Mouse (Mus musculus): ENCODE results near the gene Lrig1. TPM values are rescaled to one million over a fixed set of nuclear protein-coding genes. Genes with fewer than 3 reads are reported as not detected.

Lrig1 gene
- total RNA-seq, 2 experiments from 2014 or later = 35.3 to 35.9 TPM

GRCm38 (mm10) chr6:94628787-94629186, 71.2 kb downstream of the Lrig1 start:
- DNase-seq (ENCODE audit: low spot score) = no peak
- intact Hi-C loops (cut with DNase I) = loop anchor here (10.0 kb wide), 1 partner anchor 186 kb away; no protein-coding TSS in a partner anchor

- intact Hi-C loops (cut with DNase I) = loop anchor here (10.0 kb wide), 1 partner anchor 187 kb away; no protein-coding TSS in a partner anchor
- DNase-seq (ENCODE audit: low spot score) = no peak
Observed at GRCm38 (mm10) chr6:94627714-94628595, 72.0 kb downstream of the Lrig1 start.

- intact Hi-C loops (cut with DNase I) = loop anchor here (10.0 kb wide), 1 partner anchor 188 kb away; no protein-coding TSS in a partner anchor
- no peak for DNase-seq (ENCODE audit: low spot score)
Observed at GRCm38 (mm10) chr6:94626807-94627206, 73.2 kb downstream of the Lrig1 start.

- intact Hi-C loops (cut with DNase I) = loop anchor here (10.0 kb wide), 1 partner anchor 189 kb away; no protein-coding TSS in a partner anchor
- no peak for DNase-seq (ENCODE audit: low spot score)
Observed at GRCm38 (mm10) chr6:94625896-94626295, 74.1 kb downstream of the Lrig1 start.

- intact Hi-C loops (cut with DNase I) = loop anchor here (5.0 to 10.0 kb wide), 3 partner anchors 73 to 363 kb away; no protein-coding TSS in a partner anchor
- DNase-seq (ENCODE audit: low spot score) = no peak
Observed at GRCm38 (mm10) chr6:94624543-94624942, 75.4 kb downstream of the Lrig1 start.

- DNase-seq (ENCODE audit: low spot score) = peak; percentile 34
- intact Hi-C loops (cut with DNase I) = loop anchor here (2.0 to 10.0 kb wide), 4 partner anchors 74 to 364 kb away; no protein-coding TSS in a partner anchor
Observed at GRCm38 (mm10) chr6:94622983-94623382, 77.0 kb downstream of the Lrig1 start.

GRCm38 (mm10) chr6:94620801-94621301, 79.1 kb downstream of the Lrig1 start:
- intact Hi-C loops (cut with DNase I) = loop anchor here (5.0 to 10.0 kb wide), 3 partner anchors 76 to 366 kb away; no protein-coding TSS in a partner anchor
- DNase-seq (ENCODE audit: low spot score) = peak; percentile 71

GRCm38 (mm10) chr6:94620287-94620686, 79.7 kb downstream of the Lrig1 start:
- no peak for DNase-seq (ENCODE audit: low spot score)
- intact Hi-C loops (cut with DNase I) = loop anchor here (5.0 to 10.0 kb wide), 3 partner anchors 77 to 367 kb away; no protein-coding TSS in a partner anchor

- DNase-seq (ENCODE audit: low spot score) = no peak
- intact Hi-C loops (cut with DNase I) = no loop called here
Observed at GRCm38 (mm10) chr6:94618671-94619070, 81.3 kb downstream of the Lrig1 start.

GRCm38 (mm10) chr6:94615936-94616335, 84.0 kb downstream of the Lrig1 start:
- DNase-seq (ENCODE audit: low spot score) = no peak
- intact Hi-C loops (cut with DNase I) = no loop called here

- no peak for DNase-seq (ENCODE audit: low spot score)
Observed at GRCm38 (mm10) chr6:94614346-94614745, 85.6 kb downstream of the Lrig1 start.

GRCm38 (mm10) chr6:94613235-94613895, 86.6 kb downstream of the Lrig1 start:
- intact Hi-C loops (cut with DNase I) = loop anchor here (5.0 kb wide), 1 partner anchor 76 kb away; no protein-coding TSS in a partner anchor

More at GRCm38 (mm10) chr6:94614346-94614745, 85.6 kb downstream of the Lrig1 start:
- intact Hi-C loops (cut with DNase I) = loop anchor here (5.0 kb wide), 1 partner anchor 77 kb away; no protein-coding TSS in a partner anchor

GRCm38 (mm10) chr6:94604546-94604945, 95.4 kb downstream of the Lrig1 start:
- no peak for DNase-seq (ENCODE audit: low spot score)
- intact Hi-C loops (cut with DNase I) = no loop called here

More at GRCm38 (mm10) chr6:94613235-94613895, 86.6 kb downstream of the Lrig1 start:
- DNase-seq (ENCODE audit: low spot score) = no peak

- no peak for DNase-seq (ENCODE audit: low spot score)
- intact Hi-C loops (cut with DNase I) = no loop called here
Observed at GRCm38 (mm10) chr6:94604072-94604471, 95.9 kb downstream of the Lrig1 start.

- intact Hi-C loops (cut with DNase I) = no loop called here
- DNase-seq (ENCODE audit: low spot score) = no peak
Observed at GRCm38 (mm10) chr6:94601811-94602210, 98.1 kb downstream of the Lrig1 start.

- DNase-seq (ENCODE audit: low spot score) = peak; percentile 60
- intact Hi-C loops (cut with DNase I) = no loop called here
Observed at GRCm38 (mm10) chr6:94601101-94601500, 98.9 kb downstream of the Lrig1 start.

- intact Hi-C loops (cut with DNase I) = no loop called here
- DNase-seq (ENCODE audit: low spot score) = no peak
Observed at GRCm38 (mm10) chr6:94599016-94599415, 100.9 kb downstream of the Lrig1 start.

- no peak for DNase-seq (ENCODE audit: low spot score)
- intact Hi-C loops (cut with DNase I) = no loop called here
Observed at GRCm38 (mm10) chr6:94598421-94598820, 101.5 kb downstream of the Lrig1 start.

GRCm38 (mm10) chr6:94596761-94597485, 103.0 kb downstream of the Lrig1 start:
- intact Hi-C loops (cut with DNase I) = no loop called here
- no peak for DNase-seq (ENCODE audit: low spot score)

Measured in heart, postnatal 25 days (tissue).